Mouse (Mus musculus) neural tube, embryonic 13.5 days (tissue): ENCODE measurements around the gene Hoxa2. TPM values are rescaled to one million over a fixed set of nuclear protein-coding genes. Genes with fewer than 3 reads are reported as not detected.

Experiments used
- ATAC-seq: fragments of 200-750 bp; cut with Nextera tagmentation; 2 replicates; pipeline ENCODE4 v1.8.0; 2017; ENCODE audit warnings: low read depth, mild to moderate bottlenecking, moderate TSS enrichment, moderate library complexity
- H3K27ac ChIP-seq: fragments of 300-500 bp; sonication (generic); replicated peaks from 2 replicates; pipeline ENCODE4 v1.5.1; 2015; ENCODE audit warnings: moderate library complexity, mild to moderate bottlenecking, inconsistent platforms
- H3K27me3 ChIP-seq: fragments of 300-500 bp; sonication (generic); 2 replicates; pipeline ENCODE4 v1.6.1; 2015; ENCODE audit warnings: mild to moderate bottlenecking, inconsistent platforms
- H3K36me3 ChIP-seq: fragments of 300-500 bp; sonication (generic); 2 replicates; pipeline ENCODE4 v1.6.1; 2015; ENCODE audit warnings: mild to moderate bottlenecking, inconsistent platforms
- H3K4me1 ChIP-seq: fragments of 300-500 bp; sonication (generic); replicated peaks from 2 replicates; pipeline ENCODE4 v1.6.1; 2015; ENCODE audit warnings: inconsistent platforms
- H3K4me2 ChIP-seq: fragments of 300-500 bp; sonication (generic); 2 replicates; pipeline ENCODE4 v1.6.1; 2015; ENCODE audit warnings: inconsistent platforms, mild to moderate bottlenecking, moderate library complexity
- H3K4me3 ChIP-seq: fragments of 300-500 bp; sonication (generic); 2 replicates; pipeline ENCODE4 v1.5.1; 2015; ENCODE audit warnings: mild to moderate bottlenecking, inconsistent platforms
- H3K9ac ChIP-seq: fragments of 300-500 bp; sonication (generic); 2 replicates; pipeline ENCODE4 v1.6.1; 2015; ENCODE audit warnings: moderate library complexity, mild to moderate bottlenecking, inconsistent platforms
- H3K9me3 ChIP-seq: fragments of 300-500 bp; sonication (generic); 2 replicates; pipeline ENCODE4 v1.6.1; 2016; ENCODE audit warnings: inconsistent platforms
- WGBS: fragments of 180-500 bp; shearing (Covaris S2); methylation state at CpG from one replicate; pipeline ENCODE4 v1.1.7; 2015; 5-methylcytosine and 5-hydroxymethylcytosine counted together
- polyA plus RNA-seq: library from polyadenylated mRNA; unstranded; fragments of >200 nt; fragmentation: Nextera tagmentation; extraction: Ambion mirVana; gene quantifications from 2 replicates; pipeline ENCODE4 v1.2.1, GENCODE M21; 2015

Hoxa2 gene
- polyA plus RNA-seq, 1 experiment from 2014 or later: 11.9 TPM

GRCm38 (mm10) chr6:52174968-52175751 lies 10.5 kb upstream of the Hoxa2 start:
- ATAC-seq: peak; percentile 38
- Histone ChIP-seq H3K4me1 (peaks cover 98% of the 10 kb centered on the region), H3K27me3 (no peaks in the 10 kb centered on the region), H3K9ac (peak overlapping the region; percentile 95), H3K27ac (peak overlapping the region; percentile 97), H3K4me3 (peak overlapping the region; percentile 54), H3K36me3 (peaks cover 18% of the 10 kb centered on the region), H3K9me3 (no peaks in the 10 kb centered on the region), H3K4me2 (peak overlapping the region; percentile 75)
- 1% methylated on average over 33 of the region's 41 CpGs for WGBS

GRCm38 (mm10) chr6:52173648-52174047 lies 9.0 kb upstream of the Hoxa2 start:
- Histone ChIP-seq H3K36me3 (peaks cover 23% of the 10 kb centered on the region), H3K4me2 (peak overlapping the region; percentile 75), H3K27ac (peak overlapping the region; percentile 99), H3K4me3 (peak overlapping the region; percentile 54), H3K9me3 (no peaks in the 10 kb centered on the region), H3K27me3 (no peaks in the 10 kb centered on the region), H3K9ac (peak overlapping the region; percentile 92; the same call in 1 of the 2 replicates), H3K4me1 (peaks cover 98% of the 10 kb centered on the region)
- no peak for ATAC-seq
- 4% methylated on average over 4 of the region's 4 CpGs for WGBS

- no peaks in the 10 kb centered on the region for H3K27me3 ChIP-seq
- H3K36me3 ChIP-seq: peaks cover 23% of the 10 kb centered on the region
- peak; percentile 71 for ATAC-seq
- WGBS: under 1% methylated on average over 35 of the region's 35 CpGs
- no peaks in the 10 kb centered on the region for H3K9me3 ChIP-seq
- peak overlapping the region; percentile 99 for H3K27ac ChIP-seq
- H3K9ac ChIP-seq: peak overlapping the region; percentile 92
- H3K4me2 ChIP-seq: peak overlapping the region; percentile 75
- H3K4me3 ChIP-seq: peak overlapping the region; percentile 54
- H3K4me1 ChIP-seq: peaks cover 98% of the 10 kb centered on the region
These were observed 7.9 kb upstream of the Hoxa2 start for GRCm38 (mm10) chr6:52172501-52172900.

GRCm38 (mm10) chr6:52171938-52172337 lies 7.3 kb upstream of the Hoxa2 start:
- peak overlapping the region; percentile 99 for H3K27ac ChIP-seq
- peaks cover 23% of the 10 kb centered on the region for H3K36me3 ChIP-seq
- no peaks in the 10 kb centered on the region for H3K9me3 ChIP-seq
- ATAC-seq: peak; percentile 18
- H3K27me3 ChIP-seq: no peaks in the 10 kb centered on the region
- peak overlapping the region; percentile 75 for H3K4me2 ChIP-seq
- H3K4me3 ChIP-seq: peak overlapping the region; percentile 54
- peaks cover 98% of the 10 kb centered on the region for H3K4me1 ChIP-seq
- WGBS: 9% methylated on average over 7 of the region's 7 CpGs
- H3K9ac ChIP-seq: peak overlapping the region; percentile 92

- peak overlapping the region; percentile 99 for H3K27ac ChIP-seq
- peaks cover 98% of the 10 kb centered on the region for H3K4me1 ChIP-seq
- WGBS: 0% methylated on average over 4 of the region's 4 CpGs
- no peaks in the 10 kb centered on the region for H3K9me3 ChIP-seq
- no peak for ATAC-seq
- H3K27me3 ChIP-seq: no peaks in the 10 kb centered on the region
- H3K9ac ChIP-seq: peak overlapping the region; percentile 92
- peak overlapping the region; percentile 75 for H3K4me2 ChIP-seq
- H3K4me3 ChIP-seq: peak overlapping the region; percentile 54; the same call in 1 of the 2 replicates
- peaks cover 23% of the 10 kb centered on the region for H3K36me3 ChIP-seq
These were observed 6.7 kb upstream of the Hoxa2 start for GRCm38 (mm10) chr6:52171331-52171730.

GRCm38 (mm10) chr6:52170898-52171223 lies 6.2 kb upstream of the Hoxa2 start:
- peak overlapping the region; percentile 75 for H3K4me2 ChIP-seq
- no peak for ATAC-seq
- H3K4me1 ChIP-seq: peaks cover 98% of the 10 kb centered on the region
- no peaks in the 10 kb centered on the region for H3K27me3 ChIP-seq
- H3K36me3 ChIP-seq: peaks cover 23% of the 10 kb centered on the region
- peak overlapping the region; percentile 20 for H3K4me3 ChIP-seq
- H3K9me3 ChIP-seq: no peaks in the 10 kb centered on the region
- peak overlapping the region; percentile 99 for H3K27ac ChIP-seq
- WGBS: 20% methylated on average over 5 of the region's 5 CpGs
- H3K9ac ChIP-seq: peak overlapping the region; percentile 92

- peak overlapping the region; percentile 20 for H3K4me3 ChIP-seq
- no peaks in the 10 kb centered on the region for H3K27me3 ChIP-seq
- peak overlapping the region; percentile 75 for H3K4me2 ChIP-seq
- H3K9ac ChIP-seq: peak overlapping the region; percentile 92
- WGBS: 3% methylated on average over 40 of the region's 40 CpGs
- H3K36me3 ChIP-seq: peaks cover 23% of the 10 kb centered on the region
- peak overlapping the region; percentile 99 for H3K27ac ChIP-seq
- peaks cover 98% of the 10 kb centered on the region for H3K4me1 ChIP-seq
- ATAC-seq: no peak
- H3K9me3 ChIP-seq: no peaks in the 10 kb centered on the region
These were observed 5.7 kb upstream of the Hoxa2 start for GRCm38 (mm10) chr6:52170166-52170897.

- H3K27me3 ChIP-seq: no peaks in the 10 kb centered on the region
- H3K27ac ChIP-seq: peak overlapping the region; percentile 99
- peaks cover 23% of the 10 kb centered on the region for H3K36me3 ChIP-seq
- H3K4me1 ChIP-seq: peaks cover 98% of the 10 kb centered on the region
- H3K4me2 ChIP-seq: peak overlapping the region; percentile 75
- no peaks in the 10 kb centered on the region for H3K9me3 ChIP-seq
- WGBS: 13% methylated on average over 16 of the region's 16 CpGs
- peak overlapping the region; percentile 20 for H3K4me3 ChIP-seq
- peak overlapping the region; percentile 92 for H3K9ac ChIP-seq
- ATAC-seq: no peak
These were observed 5.0 kb upstream of the Hoxa2 start for GRCm38 (mm10) chr6:52169499-52170165.

GRCm38 (mm10) chr6:52168191-52169055 lies 3.8 kb upstream of the Hoxa2 start:
- no peak for ATAC-seq
- Histone ChIP-seq H3K4me1 (peaks cover 99% of the 10 kb centered on the region), H3K9me3 (no peaks in the 10 kb centered on the region), H3K4me3 (peak overlapping the region; percentile 89), H3K36me3 (peaks cover 23% of the 10 kb centered on the region), H3K27me3 (no peaks in the 10 kb centered on the region), H3K27ac (peak overlapping the region; percentile 99), H3K4me2 (peak overlapping the region; percentile 75), H3K9ac (peak overlapping the region; percentile 92)
- 3% methylated on average over 42 of the region's 42 CpGs for WGBS

GRCm38 (mm10) chr6:52167736-52168161 lies 3.1 kb upstream of the Hoxa2 start:
- Histone ChIP-seq H3K4me2 (peak overlapping the region; percentile 75), H3K36me3 (peaks cover 23% of the 10 kb centered on the region), H3K4me3 (peak overlapping the region; percentile 89), H3K9me3 (no peaks in the 10 kb centered on the region), H3K27ac (peak overlapping the region; percentile 99), H3K27me3 (no peaks in the 10 kb centered on the region), H3K9ac (peak overlapping the region; percentile 92), H3K4me1 (peaks cover 99% of the 10 kb centered on the region)
- ATAC-seq: no peak
- 6% methylated on average over 14 of the region's 14 CpGs for WGBS

- Histone ChIP-seq H3K4me3 (peak overlapping the region; percentile 89), H3K4me1 (peaks cover 99% of the 10 kb centered on the region)
- WGBS: 30% methylated on average over 1 of the region's 1 CpGs
These were observed 2.5 kb upstream of the Hoxa2 start for GRCm38 (mm10) chr6:52167176-52167575.

More at GRCm38 (mm10) chr6:52167176-52167575, 2.5 kb upstream of the Hoxa2 start:
- no peak for ATAC-seq
- peak overlapping the region; percentile 99 for H3K27ac ChIP-seq
- H3K4me2 ChIP-seq: peak overlapping the region; percentile 75
- H3K27me3 ChIP-seq: no peaks in the 10 kb centered on the region
- H3K36me3 ChIP-seq: peaks cover 21% of the 10 kb centered on the region
- H3K9me3 ChIP-seq: no peaks in the 10 kb centered on the region
- peak overlapping the region; percentile 92 for H3K9ac ChIP-seq
